8 mouse cellular contexts compared by ENCODE assay signal in genomic region chr5:122146056-122146580, GRCm38 (mm10). TPM values are rescaled to one million over a fixed set of nuclear protein-coding genes. Genes with fewer than 3 reads are reported as not detected.
A peak's percentile ranks its signal among the peaks of the same experiment; 100 is the strongest.
DNase-seq lines count a peak whose midpoint lies in the region; ATAC-seq lines count a peak whose summit lies in the region.

No protein-coding gene starts in this region.

- no peaks in the 10 kb centered on the region for H3K4me1 ChIP-seq in hindbrain, embryonic 11.5 days (replicated peaks; ENCODE audit: control insufficient read depth, insufficient read depth, low read length)
- peaks cover 13% of the 10 kb centered on the region for H3K4me1 ChIP-seq in limb, embryonic 15.5 days
- no peaks in the 10 kb centered on the region for H3K4me1 ChIP-seq in neural tube, embryonic 13.5 days (replicated peaks)
- H3K4me1 ChIP-seq in midbrain, embryonic 11.5 days (ENCODE audit: control insufficient read depth, insufficient read depth, low read length), result no peaks in the 10 kb centered on the region

- 0 out of 2 replicates have a peak overlapping the region, but pooled peaks have one; percentile 27 for H3K27ac ChIP-seq in hindbrain, embryonic 11.5 days (ENCODE audit: low read depth, low read length)
- H3K27ac ChIP-seq in limb, embryonic 15.5 days, result peak overlapping the region; percentile 92
- peak overlapping the region; percentile 70 for H3K27ac ChIP-seq in neural tube, embryonic 13.5 days (replicated peaks)
- no peak overlapping the region for H3K27ac ChIP-seq in midbrain, embryonic 11.5 days (ENCODE audit: low read depth, low read length)

- no peak for ATAC-seq in hindbrain, embryonic 11.5 days (ENCODE audit: low FRiP score)
- ATAC-seq in limb, embryonic 15.5 days (ENCODE audit: insufficient number of reproducible peaks, low FRiP score, low TSS enrichment, low read depth), result peak; percentile 56; the same call in 1 of the 2 replicates
- no peak for ATAC-seq in neural tube, embryonic 13.5 days (ENCODE audit: low read depth)
- ATAC-seq in midbrain, embryonic 11.5 days (ENCODE audit: low FRiP score), result no peak

- H3K27me3 ChIP-seq in hindbrain, embryonic 11.5 days (ENCODE audit: control insufficient read depth, insufficient read depth, low read length), result no peaks in the 10 kb centered on the region
- H3K27me3 ChIP-seq in limb, embryonic 15.5 days, result no peaks in the 10 kb centered on the region
- no peaks in the 10 kb centered on the region for H3K27me3 ChIP-seq in neural tube, embryonic 13.5 days
- no peaks in the 10 kb centered on the region for H3K27me3 ChIP-seq in midbrain, embryonic 11.5 days (ENCODE audit: control insufficient read depth, insufficient read depth, low read length)

- no peak overlapping the region for H3K4me3 ChIP-seq in hindbrain, embryonic 11.5 days (ENCODE audit: low read depth, low read length)
- H3K4me3 ChIP-seq in limb, embryonic 15.5 days, result peak overlapping the region; percentile 21; the same call in 1 of the 2 replicates
- no peak overlapping the region for H3K4me3 ChIP-seq in neural tube, embryonic 13.5 days
- H3K4me3 ChIP-seq in midbrain, embryonic 11.5 days (ENCODE audit: low read depth, low read length), result no peak overlapping the region

- peak; percentile 75 for DNase-seq in urinary bladder, postnatal 14 days (ENCODE audit: low spot score)
- no peak for DNase-seq in urinary bladder, postnatal 10 days (ENCODE audit: low spot score)
- DNase-seq in forelimb bud, embryonic 11.5 days (ENCODE audit: low read depth, low spot score), result peak; percentile 74
- peak; percentile 22 for DNase-seq in hindbrain, embryonic 11.5 days (ENCODE audit: low spot score)
- no peak for DNase-seq in midbrain, embryonic 11.5 days (ENCODE audit: low spot score, missing footprints)
- DNase-seq in layer of hippocampus, postnatal 10 days (ENCODE audit: low spot score in 2 of 2), result no peak

- WGBS in hindbrain, embryonic 11.5 days, result 53% methylated on average over 10 of the region's 10 CpGs
- 12% methylated on average over 10 of the region's 10 CpGs for WGBS in limb, embryonic 15.5 days
- WGBS in neural tube, embryonic 13.5 days, result 59% methylated on average over 10 of the region's 10 CpGs
- 67% methylated on average over 10 of the region's 10 CpGs for WGBS in midbrain, embryonic 11.5 days

- H3K9me3 ChIP-seq in hindbrain, embryonic 11.5 days (ENCODE audit: control insufficient read depth, low read length), result no peaks in the 10 kb centered on the region
- no peaks in the 10 kb centered on the region for H3K9me3 ChIP-seq in limb, embryonic 15.5 days
- H3K9me3 ChIP-seq in neural tube, embryonic 13.5 days, result no peaks in the 10 kb centered on the region
- H3K9me3 ChIP-seq in midbrain, embryonic 11.5 days (ENCODE audit: control insufficient read depth, low read length), result no peaks in the 10 kb centered on the region

- no peak overlapping the region for H3K4me2 ChIP-seq in hindbrain, embryonic 11.5 days (replicated peaks; ENCODE audit: low read depth, low read length)
- H3K4me2 ChIP-seq in limb, embryonic 15.5 days, result peak overlapping the region; percentile 41; the same call in 1 of the 2 replicates
- no peak overlapping the region for H3K4me2 ChIP-seq in neural tube, embryonic 13.5 days
- H3K4me2 ChIP-seq in midbrain, embryonic 11.5 days, result no peak overlapping the region

- H3K36me3 ChIP-seq in hindbrain, embryonic 11.5 days (ENCODE audit: control insufficient read depth, insufficient read depth, low read length), result no peaks in the 10 kb centered on the region
- H3K36me3 ChIP-seq in limb, embryonic 15.5 days, result no peaks in the 10 kb centered on the region
- no peaks in the 10 kb centered on the region for H3K36me3 ChIP-seq in neural tube, embryonic 13.5 days
- no peaks in the 10 kb centered on the region for H3K36me3 ChIP-seq in midbrain, embryonic 11.5 days (ENCODE audit: control insufficient read depth, insufficient read depth, low read length)

- no peak overlapping the region for H3K9ac ChIP-seq in hindbrain, embryonic 11.5 days (ENCODE audit: low read depth, low read length)
- no peak overlapping the region for H3K9ac ChIP-seq in limb, embryonic 15.5 days
- H3K9ac ChIP-seq in neural tube, embryonic 13.5 days, result no peak overlapping the region
- no peak overlapping the region for H3K9ac ChIP-seq in midbrain, embryonic 11.5 days (ENCODE audit: low read length)

RNA-seq across cellular contexts. Expression of gene Ccdc63, which starts 5.5 kb away (rescaled TPM):
- not detected in 2 replicates for polyA plus RNA-seq in hindbrain, embryonic 11.5 days (2014; fragmentation: Nextera tagmentation; extraction: Ambion mirVana)
- polyA plus RNA-seq in limb, embryonic 15.5 days (2015; fragmentation: Nextera tagmentation; extraction: Ambion mirVana), result 0.09 and 0.11 TPM in 2 replicates
- 0.46 and 0.69 TPM in 2 replicates for polyA plus RNA-seq in neural tube, embryonic 13.5 days (2015; fragmentation: Nextera tagmentation; extraction: Ambion mirVana)
- polyA plus RNA-seq in midbrain, embryonic 11.5 days (2014; fragmentation: Nextera tagmentation; extraction: Ambion mirVana), result 0.03 TPM in 1 of 2 replicates, not detected in the other
- 1 to 10 TPM in 1 of 2 experiments, under 1 TPM in 1; 0.78 to 1.8 TPM for total RNA-seq in layer of hippocampus, postnatal 10 days (2021)

RNA-seq across cellular contexts. Expression of gene Ppp1cc, which starts 12.0 kb away (rescaled TPM):
- 293 and 305 TPM in 2 replicates for polyA plus RNA-seq in hindbrain, embryonic 11.5 days (2014; fragmentation: Nextera tagmentation; extraction: Ambion mirVana)
- 185 and 206 TPM in 2 replicates for polyA plus RNA-seq in limb, embryonic 15.5 days (2015; fragmentation: Nextera tagmentation; extraction: Ambion mirVana)
- polyA plus RNA-seq in neural tube, embryonic 13.5 days (2015; fragmentation: Nextera tagmentation; extraction: Ambion mirVana), result 209 and 226 TPM in 2 replicates
- 311 and 338 TPM in 2 replicates for polyA plus RNA-seq in midbrain, embryonic 11.5 days (2014; fragmentation: Nextera tagmentation; extraction: Ambion mirVana)
- total RNA-seq in layer of hippocampus, postnatal 10 days (2021), result 100 to 1,000 TPM; 190 to 196 TPM

RNA-seq across cellular contexts. Expression of gene Myl2, which starts 45.4 kb away (rescaled TPM):
- polyA plus RNA-seq in hindbrain, embryonic 11.5 days (2014; fragmentation: Nextera tagmentation; extraction: Ambion mirVana), result 0.77 and 1.2 TPM in 2 replicates
- 6.5 and 27.8 TPM in 2 replicates for polyA plus RNA-seq in limb, embryonic 15.5 days (2015; fragmentation: Nextera tagmentation; extraction: Ambion mirVana)
- polyA plus RNA-seq in neural tube, embryonic 13.5 days (2015; fragmentation: Nextera tagmentation; extraction: Ambion mirVana), result 2.9 and 7.2 TPM in 2 replicates
- polyA plus RNA-seq in midbrain, embryonic 11.5 days (2014; fragmentation: Nextera tagmentation; extraction: Ambion mirVana), result 0.29 TPM in 1 of 2 replicates, not detected in the other
- total RNA-seq in layer of hippocampus, postnatal 10 days (2021), result not detected

Comparison
In these comparisons a context has a peak if more than half of its experiments do, and no peak if none do; other contexts are left out.
1. DNase-seq: peak in urinary bladder, postnatal 14 days (single experiment), forelimb bud, embryonic 11.5 days (single experiment) and hindbrain, embryonic 11.5 days (single experiment); none in urinary bladder, postnatal 10 days (single experiment), midbrain, embryonic 11.5 days (single experiment) and layer of hippocampus, postnatal 10 days (0 of 2).